In the genomic region with DNA sequence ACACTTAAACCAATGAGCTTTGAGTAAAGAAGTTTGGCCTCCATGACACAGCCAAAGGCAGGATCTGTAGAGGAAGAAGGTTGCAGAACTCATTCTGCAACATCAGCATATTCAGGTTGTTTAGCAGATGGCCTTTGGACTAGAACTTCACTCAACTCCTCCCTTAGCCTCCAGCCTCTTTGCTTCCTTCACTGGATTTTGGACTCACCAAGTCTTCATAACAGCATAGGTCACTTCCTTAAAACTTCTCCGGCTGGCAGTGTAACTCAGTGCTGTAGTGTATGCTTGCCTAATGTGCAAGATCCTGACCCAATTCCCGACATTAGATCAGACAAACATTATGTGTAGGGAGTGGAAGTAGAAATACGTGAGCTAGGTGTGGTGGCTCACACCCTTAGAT, we compare ENCODE assay signal across 19 mouse cellular contexts. TPM values are rescaled to one million over a fixed set of nuclear protein-coding genes. Genes with fewer than 3 reads are reported as not detected.
A peak's percentile ranks its signal among the peaks of the same experiment; 100 is the strongest.
DNase-seq lines count a peak whose midpoint lies in the region; ATAC-seq and TF ChIP-seq lines count a peak whose summit lies in the region.
"Had no signal": no experiment of that assay in that cellular context is flagged by ENCODE, and none has a peak within 500 bp of the region (broad histone marks: within the 10 kb centered on the region; RNA-seq: fewer than 3 reads in every experiment).

No protein-coding gene starts in this region.

- peaks cover 0 to 5% of the 10 kb centered on the region in 2 experiments; a peak in 2 of 4 replicates for H3K36me3 ChIP-seq in MEL (ENCODE audit: control insufficient read depth in 1 of 2, insufficient read depth in 2 of 2, low read length in 2 of 2)
- H3K36me3 ChIP-seq in intestine, postnatal 0 days (ENCODE audit: control insufficient read depth, insufficient read depth) = no peaks in the 10 kb centered on the region
- H3K36me3 ChIP-seq in stomach, embryonic 15.5 days = no peaks in the 10 kb centered on the region
- H3K36me3 ChIP-seq: forebrain, embryonic 15.5 days; heart, embryonic 13.5 days; liver, embryonic 13.5 days; midbrain, embryonic 12.5 days had no signal

- H3K4me2 ChIP-seq in intestine, postnatal 0 days (replicated peaks; ENCODE audit: low read depth) = no peak overlapping the region
- no peak overlapping the region for H3K4me2 ChIP-seq in stomach, embryonic 15.5 days
- H3K4me2 ChIP-seq: forebrain, embryonic 15.5 days; heart, embryonic 13.5 days; liver, embryonic 13.5 days; midbrain, embryonic 12.5 days had no signal

- H3K27me3 ChIP-seq in MEL (ENCODE audit: control insufficient read depth in 1 of 2, insufficient read depth in 2 of 2, low read length in 2 of 2) = no peaks in the 10 kb centered on the region
- no peaks in the 10 kb centered on the region for H3K27me3 ChIP-seq in intestine, postnatal 0 days (replicated peaks; ENCODE audit: control insufficient read depth, insufficient read depth, low read length)
- no peaks in the 10 kb centered on the region for H3K27me3 ChIP-seq in stomach, embryonic 15.5 days (replicated peaks)
- H3K27me3 ChIP-seq: forebrain, embryonic 15.5 days; liver, embryonic 13.5 days; midbrain, embryonic 12.5 days had no signal

- TF ChIP-seq RAD21 in MEL (IDR thresholded peaks at IDR 0.05; ENCODE audit: low read depth, low read length) = no peak

- TF ChIP-seq CTCF in MEL (IDR thresholded peaks at IDR 0.05 in 2 of 3, conservative IDR thresholded peaks at IDR 0.05 in 1 of 3; ENCODE audit: control insufficient read depth in 1 of 3, insufficient read depth in 1 of 3, low read depth in 2 of 3, low read length in 3 of 3, poor library complexity in 1 of 3, severe bottlenecking in 1 of 3) = no peak
- no peak for TF ChIP-seq CTCF in intestine, postnatal 0 days (IDR thresholded peaks at IDR 0.05; ENCODE audit: low read depth)

- no peaks in the 10 kb centered on the region for H3K9me3 ChIP-seq in MEL (replicated peaks; ENCODE audit: insufficient read depth, low read length)
- no peaks in the 10 kb centered on the region for H3K9me3 ChIP-seq in intestine, postnatal 0 days (ENCODE audit: control insufficient read depth)
- H3K9me3 ChIP-seq in stomach, embryonic 15.5 days = no peaks in the 10 kb centered on the region
- H3K9me3 ChIP-seq: forebrain, embryonic 15.5 days; heart, embryonic 13.5 days; liver, embryonic 13.5 days; midbrain, embryonic 12.5 days had no signal

- peak; percentile 84 for DNase-seq in kidney, adult 9 months
- DNase-seq in kidney, postnatal 4 days = no peak
- DNase-seq in MEL (ENCODE audit: low read depth, low spot score) = no peak
- DNase-seq in gastrocnemius, adult 18-20 months (ENCODE audit: low spot score) = no peak
- no peak for DNase-seq in gastrocnemius, adult 8-10 months (ENCODE audit: low spot score in 2 of 2)
- DNase-seq in lung, postnatal 36 days = no peak
- DNase-seq: adrenal gland, postnatal 10 days; cerebellum, postnatal 10 days; gastrocnemius, postnatal 14 days; heart, postnatal 4 days; liver, embryonic 13.5 days; thymus, postnatal 4 days had no signal

- 41% methylated on average over 3 of the region's 3 CpGs for WGBS in intestine, postnatal 0 days
- 79% methylated on average over 3 of the region's 3 CpGs for WGBS in stomach, embryonic 15.5 days

- H3K4me1 ChIP-seq in MEL (ENCODE audit: control insufficient read depth in 1 of 2, insufficient read depth in 2 of 2, low read length in 2 of 2) = peaks cover 2 to 8% of the 10 kb centered on the region in 2 experiments; a peak in 3 of 4 replicates
- H3K4me1 ChIP-seq in intestine, postnatal 0 days (replicated peaks; ENCODE audit: control insufficient read depth, insufficient read depth, low read length) = no peaks in the 10 kb centered on the region
- H3K4me1 ChIP-seq in stomach, embryonic 15.5 days = peaks cover 3% of the 10 kb centered on the region; the same call in 1 of the 2 replicates

- ATAC-seq in intestine, postnatal 0 days = peak; percentile 92
- ATAC-seq in stomach, embryonic 15.5 days (ENCODE audit: insufficient read depth, low FRiP score, low read depth) = 0 out of 2 replicates have a peak, but pooled peaks have one; percentile 29
- ATAC-seq: forebrain, embryonic 15.5 days; lung, postnatal 0 days had no signal

- 0 out of 2 replicates have a peak, but pooled peaks cover 1% of the 10 kb centered on the region for H3K79me2 ChIP-seq in MEL (ENCODE audit: control insufficient read depth, insufficient read depth, low read length, poor library complexity)

- TF ChIP-seq EP300 in MEL (IDR thresholded peaks at IDR 0.05; ENCODE audit: low read depth in 1 of 2, low read length in 2 of 2) = no peak

- no peak overlapping the region for H3K4me3 ChIP-seq in MEL (ENCODE audit: control insufficient read depth in 1 of 2, insufficient read depth in 1 of 2, low read depth in 2 of 2, low read length in 2 of 2)
- no peak overlapping the region for H3K4me3 ChIP-seq in intestine, postnatal 0 days (ENCODE audit: low read depth, low read length)
- H3K4me3 ChIP-seq in stomach, embryonic 15.5 days (replicated peaks) = no peak overlapping the region
- H3K4me3 ChIP-seq: erythroblast, embryonic 14.5 days; forebrain, embryonic 15.5 days; heart, embryonic 13.5 days; liver, embryonic 13.5 days; midbrain, embryonic 12.5 days had no signal

- H3K9ac ChIP-seq in MEL (ENCODE audit: control insufficient read depth, low read depth, low read length, poor library complexity, severe bottlenecking) = no peak overlapping the region
- no peak overlapping the region for H3K9ac ChIP-seq in intestine, postnatal 0 days (ENCODE audit: low read depth, low read length)
- no peak overlapping the region for H3K9ac ChIP-seq in stomach, embryonic 15.5 days
- H3K9ac ChIP-seq: forebrain, embryonic 15.5 days; heart, embryonic 13.5 days; liver, embryonic 13.5 days; midbrain, embryonic 12.5 days had no signal

- no peak for TF ChIP-seq POLR2A in MEL (IDR thresholded peaks at IDR 0.05; ENCODE audit: control insufficient read depth in 1 of 2, insufficient read depth in 1 of 2, low read depth in 1 of 2, low read length in 2 of 2, poor library complexity in 1 of 2)

- H3K27ac ChIP-seq in MEL (ENCODE audit: control insufficient read depth, low read depth, low read length) = no peak overlapping the region
- H3K27ac ChIP-seq in intestine, postnatal 0 days (ENCODE audit: low read depth, low read length) = peak overlapping the region; percentile 93
- no peak overlapping the region for H3K27ac ChIP-seq in stomach, embryonic 15.5 days
- H3K27ac ChIP-seq: forebrain, embryonic 15.5 days; heart, embryonic 13.5 days; liver, embryonic 13.5 days; midbrain, embryonic 12.5 days had no signal

TF ChIP-seq in MEL, 35 proteins besides CTCF, POLR2A, EP300 and RAD21:
- TF ChIP-seq MAFK (IDR thresholded peaks at IDR 0.05; ENCODE audit: borderline replicate concordance, low read depth, low read length) = peak; percentile 65
- TF ChIP-seq POLR2AphosphoS2 (IDR thresholded peaks at IDR 0.05; ENCODE audit: low read length) = no peak

RNA-seq across cellular contexts. Expression of a gene that starts 6.1 kb away (rescaled TPM):
- 57.3 and 57.9 TPM in 2 replicates for total RNA-seq in MEL (2012; rRNA removed)
- 10 to 100 TPM in 1 of 2 experiments, not detected in 1; 53.2 TPM for polyA plus RNA-seq in MEL (2012; ENCODE audit: insufficient read depth in 1 of 2, insufficient read length in 2 of 2, low read depth in 1 of 2, low replicate concordance in 2 of 2, missing spikeins in 1 of 2)
- polyA plus RNA-seq in intestine, postnatal 0 days (2015; fragmentation: Nextera tagmentation; extraction: Ambion mirVana) = 4.9 and 5.1 TPM in 2 replicates
- polyA plus RNA-seq in stomach, embryonic 15.5 days (2015; fragmentation: Nextera tagmentation; extraction: Ambion mirVana) = 13.6 and 14.8 TPM in 2 replicates
- 10 to 100 TPM; 15.0 to 15.3 TPM for total RNA-seq in gastrocnemius, adult 18-20 months (2021)
- total RNA-seq in gastrocnemius, adult 8-10 months (2022) = 10 to 100 TPM; 15.4 to 21.4 (median 16.2) TPM

RNA-seq across cellular contexts. Expression of a gene that starts 11.3 kb away (rescaled TPM):
- 33.7 and 33.8 TPM in 2 replicates for total RNA-seq in MEL (2012; rRNA removed)
- polyA plus RNA-seq in MEL (2012; ENCODE audit: insufficient read depth in 1 of 2, insufficient read length in 2 of 2, low read depth in 1 of 2, low replicate concordance in 2 of 2, missing spikeins in 1 of 2) = 10 to 100 TPM; 43.1 to 72.7 TPM
- 11.4 and 13.3 TPM in 2 replicates for polyA plus RNA-seq in intestine, postnatal 0 days (2015; fragmentation: Nextera tagmentation; extraction: Ambion mirVana)
- polyA plus RNA-seq in stomach, embryonic 15.5 days (2015; fragmentation: Nextera tagmentation; extraction: Ambion mirVana) = 17.8 and 19.9 TPM in 2 replicates
- 10 to 100 TPM; 25.1 to 26.8 TPM for total RNA-seq in gastrocnemius, adult 18-20 months (2021)
- total RNA-seq in gastrocnemius, adult 8-10 months (2022) = 10 to 100 TPM; 23.3 to 26.7 (median 26.1) TPM
